Mouse (Mus musculus) ES-E14 (cell line): ENCODE data around the gene 9230104L09Rik.

Experiments used
- CHD2 ChIP-seq: IDR thresholded peaks from 2 replicates; pipeline ENCODE4 v1.6.1; 2014; ENCODE audit warnings: mild to moderate bottlenecking, low read depth, low read length, inconsistent platforms
- HCFC1 ChIP-seq: IDR thresholded peaks from 2 replicates; pipeline ENCODE4 v1.6.1; 2012; ENCODE audit warnings: low read length, inconsistent platforms, borderline replicate concordance; ENCODE audit not compliant: insufficient read depth
- MAFK ChIP-seq: IDR thresholded peaks from 2 replicates; pipeline ENCODE4 v1.6.1; 2014; ENCODE audit warnings: mild to moderate bottlenecking, low read depth, low read length, inconsistent platforms; ENCODE audit not compliant: insufficient read depth
- ZC3H11A ChIP-seq: IDR thresholded peaks from 2 replicates; pipeline ENCODE4 v1.6.1; 2012; ENCODE audit warnings: low read depth, mild to moderate bottlenecking, inconsistent platforms, low read length, borderline replicate concordance
- ZNF384 ChIP-seq: IDR thresholded peaks from 2 replicates; pipeline ENCODE4 v1.6.1; 2012; ENCODE audit warnings: low read depth, low read length, inconsistent platforms

- no peak for TF ChIP-seq HCFC1
- peak; percentile 78 for TF ChIP-seq ZC3H11A
- TF ChIP-seq MAFK, result no peak
- no peak for TF ChIP-seq CHD2
- no peak for TF ChIP-seq ZNF384
Measured at GRCm38 (mm10) chr2:148851116-148851906, 13.5 kb downstream of the 9230104L09Rik start.
